Mouse (Mus musculus) 3T3-L1 (cell line): ENCODE measurements at regions not wholly inside any gene's neighbourhood (a gene's known extent, or its start where the extent isn't known, plus 50 kb on each side); places are given as distances from the start of the nearest gene placed in this dataset.
A peak's percentile ranks its signal among the peaks of the same experiment; 100 is the strongest.
"Not testable (repeated sequence)": the region's sequence is repeated elsewhere in the genome, so short reads cannot be mapped to it uniquely, and the experiment has no call there.

ENCODE experiments used
- DNase-seq: peaks from one replicate; pipeline ENCODE4 v3.0.0-alpha.2; 2015; ENCODE audit warnings: low read depth, low spot score

GRCm38 (mm10) chr14:83861736-83862135, 581.6 kb upstream of the Pcdh17 start:
- DNase-seq = no peak

- DNase-seq = no peak
Measured at GRCm38 (mm10) chr14:83862653-83863052, 580.7 kb upstream of the Pcdh17 start.

DNA sequence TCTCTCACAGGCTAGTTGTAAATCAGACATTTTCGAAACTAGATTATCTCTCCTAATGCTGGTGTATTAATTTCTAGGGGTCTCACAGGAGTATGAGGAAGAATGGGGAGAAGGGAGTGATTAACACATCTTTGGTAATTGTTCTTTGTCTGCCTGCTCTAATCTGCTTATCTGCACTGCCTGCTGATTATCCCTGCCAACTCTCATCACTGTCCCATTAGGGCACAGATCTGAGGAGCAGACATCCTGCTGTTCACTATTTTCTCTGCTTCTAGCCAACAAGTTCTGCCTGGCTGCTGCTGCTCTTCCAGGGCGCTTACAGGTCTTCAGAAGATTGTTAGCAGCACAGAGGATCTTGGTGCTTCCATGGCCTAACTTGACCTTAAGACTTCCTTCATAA, 557.0 kb upstream of the Pcdh17 start:
- DNase-seq = no peak

DNA sequence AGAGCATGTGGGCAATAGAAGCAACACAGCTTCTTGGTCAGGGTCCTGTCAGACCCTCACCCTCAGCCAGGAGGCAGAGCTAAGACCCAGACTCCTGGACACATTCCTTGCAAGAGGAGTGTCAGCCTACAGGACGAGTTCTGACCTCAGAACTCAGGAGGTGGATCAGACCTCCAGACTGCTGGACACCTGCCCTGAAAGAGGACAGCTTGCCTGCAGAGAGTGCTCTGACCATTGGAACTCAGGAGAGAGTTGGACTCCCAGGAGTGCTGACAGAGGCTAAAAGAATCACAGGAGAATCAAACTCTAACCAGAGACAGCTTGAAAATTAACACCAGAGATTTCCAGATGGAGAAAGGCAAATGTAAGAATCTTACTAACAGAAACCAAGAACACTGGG, 542.7 kb upstream of the Pcdh17 start:
- not testable (repeated sequence) for DNase-seq

- no peak for DNase-seq
Measured at GRCm38 (mm10) chr14:83943101-83943500, 500.3 kb upstream of the Pcdh17 start.

DNA sequence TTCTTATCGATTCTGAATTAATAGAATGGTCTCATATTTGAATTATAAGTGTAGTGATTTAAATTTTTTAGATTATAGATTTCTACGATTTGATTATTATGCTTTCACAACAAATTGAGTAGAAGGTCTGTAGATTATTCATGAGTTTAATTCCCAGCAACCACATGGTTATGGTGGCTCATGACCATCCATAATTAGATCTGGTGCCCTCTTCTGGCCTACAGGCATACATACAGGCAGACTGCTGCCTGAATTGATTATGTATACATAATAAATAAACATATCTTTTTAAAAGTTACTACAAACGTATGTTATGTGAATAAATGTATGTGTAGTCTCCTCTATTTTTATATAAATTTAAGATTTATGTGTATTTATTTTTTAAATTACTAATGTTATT, 499.2 kb upstream of the Pcdh17 start:
- DNase-seq = peak; percentile 20

GRCm38 (mm10) chr14:83949696-83950095, 493.7 kb upstream of the Pcdh17 start:
- no peak for DNase-seq

DNA sequence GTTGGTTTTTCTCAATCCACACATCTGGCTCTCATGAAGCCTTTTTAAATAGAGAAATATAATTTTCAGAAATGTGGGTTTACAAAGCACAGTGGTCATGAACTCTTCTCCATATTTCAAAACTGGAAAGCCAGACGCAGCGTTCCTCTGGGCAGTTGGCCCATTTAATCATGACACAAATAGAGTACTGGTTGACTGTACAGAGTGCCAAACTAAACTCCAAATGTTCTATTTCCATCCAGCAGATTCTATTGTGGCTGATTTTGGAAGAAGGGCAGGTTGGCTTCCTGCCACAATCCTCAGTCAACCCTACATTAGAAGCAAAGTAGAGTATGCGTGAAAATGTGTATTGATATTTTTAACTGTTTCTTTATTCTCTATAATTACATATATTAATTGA, 484.3 kb upstream of the Pcdh17 start:
- DNase-seq = no peak

- no peak for DNase-seq
Measured at GRCm38 (mm10) chr14:83983566-83983965, 459.8 kb upstream of the Pcdh17 start.
